In genomic region chr17:32788094-32788559, GRCm38 (mm10) we compare ENCODE assay signal across 7 mouse cellular contexts. TPM values are rescaled to one million over a fixed set of nuclear protein-coding genes. Genes with fewer than 3 reads are reported as not detected.
DNase-seq lines count a peak whose midpoint lies in the region; ATAC-seq lines count a peak whose summit lies in the region.

Zfp871 (minus strand) TSS chr17:32788287.

- peaks cover 10% of the 10 kb centered on the region for H3K36me3 ChIP-seq in intestine, embryonic 16.5 days (ENCODE audit: control insufficient read depth, insufficient read depth, low read length)
- H3K36me3 ChIP-seq in midbrain, embryonic 11.5 days (ENCODE audit: control insufficient read depth, insufficient read depth, low read length) = peaks cover 11% of the 10 kb centered on the region

- under 1% methylated on average over 22 of the region's 22 CpGs for WGBS in intestine, embryonic 16.5 days
- under 1% methylated on average over 22 of the region's 22 CpGs for WGBS in midbrain, embryonic 11.5 days

- no peaks in the 10 kb centered on the region for H3K9me3 ChIP-seq in intestine, embryonic 16.5 days (ENCODE audit: control insufficient read depth, low read length)
- no peaks in the 10 kb centered on the region; the same call in 1 of the 2 replicates for H3K9me3 ChIP-seq in midbrain, embryonic 11.5 days (ENCODE audit: control insufficient read depth, low read length)

- peak within 1 kb of the TSS; percentile 74 for H3K4me2 ChIP-seq in intestine, embryonic 16.5 days (ENCODE audit: low read depth, low read length)
- peak within 1 kb of the TSS; percentile 64 for H3K4me2 ChIP-seq in midbrain, embryonic 11.5 days

- DNase-seq in adrenal gland, adult 8-10 months = peak; percentile 88
- peak; percentile 87 for DNase-seq in embryo, embryonic 9.5 days (ENCODE audit: extremely low spot score)
- peak; percentile 55 to 78 for DNase-seq in gastrocnemius, postnatal 4 days (ENCODE audit: low spot score in 2 of 2)
- DNase-seq in left cerebral cortex, postnatal 36 days (ENCODE audit: low spot score in 2 of 2) = peak; percentile 85 to 87
- peak; percentile 96 for DNase-seq in midbrain, embryonic 11.5 days (ENCODE audit: low spot score, missing footprints)
- peak; percentile 86 for DNase-seq in skeletal muscle tissue, adult 2 months (ENCODE audit: low read depth, low spot score)

- ATAC-seq in intestine, embryonic 16.5 days = peak; percentile 96
- ATAC-seq in midbrain, embryonic 11.5 days (ENCODE audit: low FRiP score) = peak; percentile 98

- H3K27ac ChIP-seq in intestine, embryonic 16.5 days (ENCODE audit: low read length) = peak within 1 kb of the TSS; percentile 97
- peak within 1 kb of the TSS; percentile 86 for H3K27ac ChIP-seq in midbrain, embryonic 11.5 days (ENCODE audit: low read depth, low read length)

- intact Hi-C loops in left cerebral cortex, postnatal 36 days (cut with DNase I) = no loop called here

- H3K9ac ChIP-seq in intestine, embryonic 16.5 days (ENCODE audit: low read depth, low read length) = peak within 1 kb of the TSS; percentile 96
- H3K9ac ChIP-seq in midbrain, embryonic 11.5 days (ENCODE audit: low read length) = peak within 1 kb of the TSS; percentile 94

- H3K4me3 ChIP-seq in intestine, embryonic 16.5 days (ENCODE audit: low read length) = peak within 1 kb of the TSS; percentile 78
- peak within 1 kb of the TSS; percentile 85 for H3K4me3 ChIP-seq in midbrain, embryonic 11.5 days (ENCODE audit: low read depth, low read length)

- peaks cover 18% of the 10 kb centered on the region for H3K4me1 ChIP-seq in intestine, embryonic 16.5 days (ENCODE audit: control insufficient read depth, insufficient read depth, low read length)
- H3K4me1 ChIP-seq in midbrain, embryonic 11.5 days (ENCODE audit: control insufficient read depth, insufficient read depth, low read length) = peaks cover 13% of the 10 kb centered on the region

- H3K27me3 ChIP-seq in intestine, embryonic 16.5 days (replicated peaks; ENCODE audit: control insufficient read depth, insufficient read depth, low read length) = no peaks in the 10 kb centered on the region
- no peaks in the 10 kb centered on the region for H3K27me3 ChIP-seq in midbrain, embryonic 11.5 days (ENCODE audit: control insufficient read depth, insufficient read depth, low read length)

RNA-seq across cellular contexts. Expression of gene Zfp871, which starts in this region (rescaled TPM):
- total RNA-seq in adrenal gland, adult 8-10 months (2022) = 10 to 100 TPM; 42.0 to 67.7 (median 61.5) TPM
- 10 to 100 TPM; 42.7 to 43.1 TPM for total RNA-seq in gastrocnemius, postnatal 4 days (2021)
- polyA plus RNA-seq in intestine, embryonic 16.5 days (2015; fragmentation: Nextera tagmentation; extraction: Ambion mirVana) = 26.5 and 27.0 TPM in 2 replicates
- total RNA-seq in left cerebral cortex, postnatal 36 days (2021) = 10 to 100 TPM; 66.0 to 88.5 TPM
- 32.0 and 33.8 TPM in 2 replicates for polyA plus RNA-seq in midbrain, embryonic 11.5 days (2014; fragmentation: Nextera tagmentation; extraction: Ambion mirVana)

Comparison
In these comparisons a context has a peak if more than half of its experiments do, and no peak if none do; other contexts are left out.
1. Peak in every context shown above with its lines: DNase-seq, ATAC-seq, H3K4me3 ChIP-seq and H3K27ac ChIP-seq.